Mouse (Mus musculus) testis, postnatal 14 days (tissue): ENCODE data around the gene Khdc4.

Experiments
- DNase-seq: peaks from one replicate; pipeline ENCODE4 v3.0.0; 2021; ENCODE audit warnings: low spot score

The Khdc4 gene

GRCm38 (mm10) chr3:88684980-88685941 lies at the start of gene Khdc4:
TSS of gene Khdc4 (plus strand) at chr3:88685803.
- peak; percentile 98 for DNase-seq

- DNase-seq, result peak; percentile 62
Observed at GRCm38 (mm10) chr3:88636555-88636986, 49.0 kb upstream of the Khdc4 start.

DNA sequence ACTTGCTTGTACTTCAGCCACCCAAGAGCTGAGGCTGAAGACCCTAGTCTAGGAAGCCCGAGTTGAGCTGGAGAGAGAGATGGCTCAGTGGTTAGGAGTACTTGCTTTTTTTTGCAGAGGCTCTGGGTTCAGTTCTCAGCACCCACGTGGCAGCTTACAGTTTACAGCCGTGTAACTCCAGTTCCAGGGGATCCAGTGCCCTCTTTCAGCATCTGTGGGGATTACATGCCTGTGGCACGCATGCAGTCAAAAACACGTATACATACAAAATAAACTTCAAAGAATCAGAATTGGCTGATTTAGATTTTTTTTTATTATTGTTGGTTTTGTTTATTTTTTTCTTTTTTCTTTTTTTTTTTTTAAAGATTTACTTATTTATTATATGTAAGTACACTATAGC lies 48.5 kb upstream of the Khdc4 start:
- no peak for DNase-seq

DNA sequence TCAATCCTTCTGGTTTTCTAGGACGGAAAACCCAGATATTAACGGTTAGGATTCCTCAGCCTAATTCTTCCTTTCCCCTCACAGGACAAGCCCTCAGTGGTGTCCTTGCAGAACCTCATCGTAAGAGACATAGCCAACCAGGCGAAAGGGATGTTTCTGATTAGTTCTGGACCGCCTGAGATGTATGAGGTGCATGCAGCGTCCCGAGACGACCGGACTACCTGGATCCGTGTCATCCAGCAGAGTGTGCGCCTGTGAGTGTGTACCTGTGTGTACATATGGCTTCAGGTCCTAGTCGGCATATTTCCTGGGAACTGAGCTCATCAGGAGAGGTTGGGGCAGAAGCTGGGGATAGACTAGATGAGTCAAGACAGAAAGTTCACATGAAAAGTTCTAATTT lies 46.4 kb upstream of the Khdc4 start:
- no peak for DNase-seq

DNA sequence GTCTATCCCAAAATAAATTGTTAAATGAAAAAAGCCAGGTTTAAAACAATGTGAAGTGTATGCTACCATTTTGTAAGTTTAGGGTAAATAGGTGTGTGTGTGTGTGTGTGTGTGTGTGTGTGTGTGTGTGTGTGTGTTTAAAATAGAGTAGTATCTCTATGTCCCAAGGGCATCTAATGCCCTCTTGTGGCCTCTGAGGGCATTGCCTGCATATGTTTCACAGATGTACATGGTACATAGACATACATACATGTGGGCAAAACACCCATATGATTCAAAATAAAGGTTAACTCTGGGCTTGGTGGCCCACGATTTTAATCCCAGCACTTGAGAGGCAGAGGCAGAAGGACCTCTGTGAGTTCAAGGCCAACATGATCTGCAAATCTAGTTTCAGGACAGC lies 44.9 kb upstream of the Khdc4 start:
- no peak for DNase-seq

- DNase-seq, result no peak
Observed at GRCm38 (mm10) chr3:88643078-88643477, 42.5 kb upstream of the Khdc4 start.

GRCm38 (mm10) chr3:88645937-88646336 lies 39.7 kb upstream of the Khdc4 start:
- DNase-seq, result no peak

GRCm38 (mm10) chr3:88646426-88646995 lies 39.1 kb upstream of the Khdc4 start:
- no peak for DNase-seq

DNA sequence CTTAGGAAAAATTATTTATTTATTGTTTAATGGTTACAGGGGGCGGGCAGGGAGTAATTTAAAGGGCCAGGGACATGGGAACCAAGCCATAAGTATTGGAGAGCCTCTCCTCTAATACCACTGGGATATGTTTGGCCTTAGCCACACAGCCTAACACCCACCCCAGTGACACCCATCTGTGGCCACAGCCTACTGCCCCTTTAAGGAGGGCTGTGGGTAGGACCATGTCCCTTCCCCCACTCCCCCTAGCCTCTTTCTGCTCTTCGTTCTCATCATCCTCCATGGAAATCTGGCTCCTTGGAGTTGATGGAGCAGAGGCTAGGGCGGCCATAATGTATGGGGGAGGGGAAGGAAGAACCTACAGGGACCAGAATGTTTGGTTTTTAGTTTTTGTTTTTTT lies 38.5 kb upstream of the Khdc4 start:
- no peak for DNase-seq

DNA sequence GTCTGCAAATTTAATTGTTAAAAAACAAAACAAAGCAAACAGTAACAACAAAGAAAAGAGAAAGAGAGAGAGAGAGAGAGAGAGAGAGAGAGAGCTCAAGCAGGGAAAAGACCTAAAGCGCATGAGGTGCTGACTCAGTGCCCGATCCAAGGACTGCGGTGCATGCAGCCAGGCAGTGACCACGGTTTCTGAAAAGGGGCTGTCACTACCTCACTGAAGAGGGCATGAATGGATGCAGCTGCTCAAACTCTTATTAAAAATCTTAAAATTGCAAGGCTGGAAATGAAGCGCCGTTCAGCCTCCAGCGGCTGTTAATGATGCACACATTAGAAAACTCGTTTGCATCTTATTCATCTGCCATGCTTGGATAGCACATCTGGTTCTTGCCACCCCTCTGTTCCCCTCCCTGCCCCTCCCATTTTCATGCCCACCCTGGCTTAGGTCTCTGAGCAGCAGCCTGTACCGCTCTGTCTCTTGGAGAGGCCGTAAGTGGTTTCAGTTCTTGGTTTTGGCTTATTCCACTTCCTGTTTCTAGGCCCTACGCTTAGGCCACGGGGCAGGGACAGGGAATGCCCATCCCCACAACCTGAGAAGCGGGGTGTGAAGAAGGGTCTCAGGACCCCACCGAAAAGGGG lies 37.7 kb upstream of the Khdc4 start:
- DNase-seq, result no peak

- DNase-seq, result no peak
Observed at GRCm38 (mm10) chr3:88648452-88649168, 37.0 kb upstream of the Khdc4 start.

- no peak for DNase-seq
Observed at GRCm38 (mm10) chr3:88649186-88649585, 36.4 kb upstream of the Khdc4 start.

DNA sequence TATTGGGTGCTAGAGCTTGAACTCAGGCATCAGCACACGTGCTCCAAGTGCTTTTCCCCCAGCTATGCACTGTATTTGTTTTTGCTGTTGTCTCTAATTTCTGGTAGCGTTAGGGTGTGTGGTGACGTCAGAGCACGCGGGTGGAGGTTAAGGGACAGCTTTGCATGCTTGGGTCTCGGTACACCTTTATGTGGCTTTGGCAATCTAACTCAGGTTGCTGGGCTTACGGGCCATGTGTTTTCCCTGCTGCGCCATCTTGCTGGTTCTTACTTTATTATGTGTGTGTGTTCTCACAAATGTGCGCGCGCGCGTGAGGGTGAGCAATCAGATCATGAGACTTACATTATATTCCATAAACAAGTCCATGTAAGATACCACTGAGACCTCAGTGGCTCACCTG lies 35.6 kb upstream of the Khdc4 start:
- no peak for DNase-seq

DNA sequence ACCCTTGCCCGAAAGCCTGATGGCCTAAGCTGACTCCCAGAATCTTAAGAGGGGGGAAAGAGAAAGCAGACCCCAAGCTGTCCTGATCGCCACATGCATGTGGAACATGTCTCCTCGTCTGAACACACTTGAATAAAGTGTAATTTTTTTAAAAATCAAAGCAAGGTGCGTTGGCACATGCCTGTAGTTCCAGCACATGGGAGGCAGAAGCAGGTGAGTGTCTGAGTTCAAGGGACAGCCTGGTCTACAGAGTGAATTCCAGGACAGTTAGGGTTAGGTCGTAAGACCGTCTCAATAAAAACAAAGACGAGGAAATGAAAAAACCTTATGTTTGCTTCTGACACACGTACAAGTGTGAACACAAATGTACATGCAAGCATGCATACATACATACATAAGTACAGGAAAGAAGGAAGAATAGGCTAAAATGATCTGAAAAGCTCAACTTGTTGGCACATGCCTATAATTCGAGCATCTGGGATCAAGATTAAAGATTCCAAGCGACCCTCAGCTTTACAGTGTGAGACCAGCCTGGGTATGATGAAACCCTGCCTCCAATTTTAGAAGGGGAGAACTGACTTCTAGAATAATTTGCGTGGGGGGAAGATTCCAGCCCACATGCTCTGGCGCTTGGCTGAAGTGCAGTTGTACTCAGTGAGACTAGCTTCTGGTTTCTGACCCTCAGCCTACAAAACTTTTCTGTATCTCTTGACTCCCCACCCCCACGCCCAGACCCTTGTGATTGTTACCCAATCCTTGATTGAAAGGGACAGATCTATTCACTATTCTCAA lies 34.7 kb upstream of the Khdc4 start:
- DNase-seq, result no peak

- no peak for DNase-seq
Observed at GRCm38 (mm10) chr3:88651669-88652618, 33.7 kb upstream of the Khdc4 start.

DNA sequence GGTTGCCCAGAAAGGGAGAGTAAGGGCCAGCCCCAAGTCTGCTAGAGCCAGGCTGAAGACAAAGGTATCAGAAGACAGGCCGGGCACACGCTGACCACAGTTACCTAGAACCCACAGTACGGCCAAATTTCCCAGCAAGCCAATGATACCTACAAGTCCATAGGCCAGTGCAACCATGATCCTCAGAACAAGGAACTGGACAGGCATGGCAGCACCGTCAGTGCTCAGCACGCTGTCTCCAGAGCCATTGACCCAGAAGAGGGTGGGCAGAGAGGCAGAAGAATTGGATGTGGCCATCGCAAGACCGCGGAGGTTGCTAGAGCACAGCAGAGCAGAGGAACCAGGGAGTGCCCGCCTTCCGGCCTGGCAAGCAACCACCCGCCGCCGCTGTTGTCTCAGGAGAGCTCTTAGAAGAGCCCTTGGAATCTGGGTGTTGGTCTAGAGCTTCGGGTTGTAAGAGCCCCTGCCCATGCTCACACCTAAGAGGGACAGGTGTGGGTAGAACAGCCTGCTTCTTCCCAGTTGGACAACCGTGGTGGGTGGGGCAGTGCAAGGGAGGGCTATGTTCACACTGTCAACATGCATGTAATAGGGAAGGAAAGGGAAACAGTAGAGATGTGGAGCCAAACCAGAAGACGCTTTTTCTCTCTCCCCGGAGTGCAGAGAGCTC lies 32.6 kb upstream of the Khdc4 start, which contains the start of gene Rxfp4:
Gene Rxfp4, minus strand, starts transcription at position 297 of the 670 bp plus-strand sequence.
- DNase-seq, result no peak

- DNase-seq, result no peak
Observed at GRCm38 (mm10) chr3:88653516-88654370, 31.9 kb upstream of the Khdc4 start.

- no peak for DNase-seq
Observed at GRCm38 (mm10) chr3:88654621-88655020, 31.0 kb upstream of the Khdc4 start.

DNA sequence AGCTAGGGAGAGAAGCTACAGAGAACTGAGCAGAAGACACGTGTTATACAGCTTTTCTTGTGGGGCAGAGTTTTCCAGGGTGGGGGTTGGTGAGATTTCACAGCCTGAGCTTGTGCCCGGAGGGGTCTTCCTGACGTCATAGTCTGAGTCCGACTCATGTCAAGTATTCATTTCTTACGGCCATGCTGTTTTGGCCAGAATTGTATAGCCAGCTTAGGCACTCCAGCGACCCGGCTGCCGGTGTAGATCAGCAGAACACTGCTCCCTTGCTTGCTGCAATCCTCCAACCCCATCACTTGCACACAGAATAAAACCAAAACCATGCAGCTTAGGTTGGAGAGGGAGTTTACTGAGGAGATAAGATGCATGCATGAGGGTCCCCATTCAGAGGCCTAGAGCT lies 30.0 kb upstream of the Khdc4 start:
- no peak for DNase-seq
